Comparison of ENCODE assay signal across 16 mouse cellular contexts in genomic region chr5:148366455-148366854, GRCm38 (mm10).
"Had no signal": no experiment of that assay in that cellular context is flagged by ENCODE, and none has a peak within 500 bp of the region (broad histone marks: within the 10 kb centered on the region; RNA-seq: fewer than 3 reads in every experiment).

No protein-coding gene starts in this region.

- H3K36me3 ChIP-seq: midbrain, embryonic 13.5 days; midbrain, embryonic 15.5 days; neural tube, embryonic 13.5 days; neural tube, embryonic 15.5 days had no signal

- H3K9me3 ChIP-seq: midbrain, embryonic 13.5 days; midbrain, embryonic 15.5 days; neural tube, embryonic 13.5 days; neural tube, embryonic 15.5 days had no signal

- H3K4me1 ChIP-seq: midbrain, embryonic 15.5 days; neural tube, embryonic 15.5 days had no signal

- DNase-seq: lung, adult 18-20 months; lung, embryonic 14.5 days; lung, postnatal 10 days; lung, postnatal 36 days; right cerebral cortex, postnatal 25 days; right cerebral cortex, postnatal 4 days; spleen, adult 18-20 months; thymus, adult 18-20 months; thymus, postnatal 14 days; thymus, postnatal 36 days had no signal

- H3K27ac ChIP-seq: liver, embryonic 14.5 days; macrophage; midbrain, embryonic 13.5 days; midbrain, embryonic 15.5 days; neural tube, embryonic 13.5 days; neural tube, embryonic 15.5 days had no signal

- H3K4me3 ChIP-seq: midbrain, embryonic 13.5 days; midbrain, embryonic 15.5 days; neural tube, embryonic 13.5 days; neural tube, embryonic 15.5 days had no signal

- H3K27me3 ChIP-seq: midbrain, embryonic 13.5 days; midbrain, embryonic 15.5 days; neural tube, embryonic 13.5 days; neural tube, embryonic 15.5 days had no signal
